Mouse (Mus musculus): Measurements from ENCODE around the gene Cyp4a30b.
"Not testable (repeated sequence)": the region's sequence is repeated elsewhere in the genome, so short reads cannot be mapped to it uniquely, and the experiment has no call there.

Cyp4a30b gene

GRCm38 (mm10) chr4:115452304-115452703, at the start of gene Cyp4a30b:
Gene Cyp4a30b (plus strand): TSS chr4:115452604.
- DNase-seq: no peak

GRCm38 (mm10) chr4:115411324-115411723, 41.1 kb upstream of the Cyp4a30b start, which contains the start of gene Cyp4a12b:
Gene Cyp4a12b (plus strand): TSS chr4:115411624.
- DNase-seq: not testable (repeated sequence)

GRCm38 (mm10) chr4:115450577-115451137, 1.7 kb upstream of the Cyp4a30b start:
- DNase-seq: no peak

- DNase-seq: not testable (repeated sequence)
Observed at GRCm38 (mm10) chr4:115473585-115473984, 21.2 kb downstream of the Cyp4a30b start.

- not testable (repeated sequence) for DNase-seq
Observed at GRCm38 (mm10) chr4:115476051-115476450, 23.6 kb downstream of the Cyp4a30b start.

- no peak for DNase-seq
Observed at GRCm38 (mm10) chr4:115481006-115481652, 28.7 kb downstream of the Cyp4a30b start.

- no peak for DNase-seq
Observed at GRCm38 (mm10) chr4:115496001-115496400, 43.6 kb downstream of the Cyp4a30b start, which contains the start of gene Cyp4a14. Gene Cyp4a14 (minus strand): TSS chr4:115496142.

- no peak for DNase-seq
Observed at GRCm38 (mm10) chr4:115497466-115497865, 45.1 kb downstream of the Cyp4a30b start.

- DNase-seq: not testable (repeated sequence)
Observed at GRCm38 (mm10) chr4:115513964-115514363, 61.6 kb downstream of the Cyp4a30b start.

- DNase-seq: not testable (repeated sequence)
Observed at GRCm38 (mm10) chr4:115518000-115518399, 65.6 kb downstream of the Cyp4a30b start, which contains the start of gene Cyp4a10. Gene Cyp4a10 (plus strand): TSS chr4:115518264.

GRCm38 (mm10) chr4:115519444-115519843, 67.0 kb downstream of the Cyp4a30b start:
- no peak for DNase-seq

Measured in cerebellum, postnatal 25 days (tissue).